Mouse (Mus musculus) myocyte (in vitro differentiated cells): ENCODE data around the gene Gm21969. TPM values are rescaled to one million over a fixed set of nuclear protein-coding genes. Genes with fewer than 3 reads are reported as not detected.

Experiments
- H3K27me3 ChIP-seq: one replicate; pipeline ENCODE4 v1.6.1; 2011; ENCODE audit not compliant: control insufficient read depth, insufficient read depth, insufficient read length
- H3K36me3 ChIP-seq: one replicate; pipeline ENCODE4 v1.6.1; 2011; ENCODE audit not compliant: control insufficient read depth, insufficient read depth
- H3K4me2 ChIP-seq: one replicate; pipeline ENCODE4 v1.6.1; 2011; ENCODE audit warnings: low read depth, control low read depth
- H3K4me3 ChIP-seq: one replicate; pipeline ENCODE4 v1.5.1; 2011; ENCODE audit warnings: mild to moderate bottlenecking, control low read depth, moderate library complexity
- H3K79me2 ChIP-seq: one replicate; pipeline ENCODE4 v1.6.1; 2011; ENCODE audit not compliant: control insufficient read depth, insufficient read depth
- H3ac ChIP-seq: one replicate; pipeline ENCODE4 v1.6.1; 2011; ENCODE audit not compliant: control insufficient read depth, insufficient read length
- CEBPB ChIP-seq: IDR thresholded peaks from 2 replicates; pipeline ENCODE4 v1.6.1; 2011; ENCODE audit warnings: mild to moderate bottlenecking, moderate library complexity; ENCODE audit not compliant: poor library complexity, insufficient read depth, severe bottlenecking
- E2F4 ChIP-seq: IDR thresholded peaks from one replicate; pipeline ENCODE4 v1.6.1; 2011; ENCODE audit warnings: mild to moderate bottlenecking, control low read depth, moderate library complexity; ENCODE audit not compliant: insufficient read depth
- MAX ChIP-seq: IDR thresholded peaks from one replicate; pipeline ENCODE4 v1.6.1; 2011; ENCODE audit warnings: low read depth, mild to moderate bottlenecking, control low read depth
- MYOD1 ChIP-seq, 3 experiments: IDR thresholded peaks; one replicate each; pipeline ENCODE4 v1.6.1; 2011; ENCODE audit warnings: control low read depth in 2 of 3, low read depth in 2 of 3, mild to moderate bottlenecking in 2 of 3, moderate library complexity in 1 of 3; ENCODE audit not compliant: insufficient read length in 2 of 3, control insufficient read depth in 1 of 3
- MYOG ChIP-seq, 3 experiments: IDR thresholded peaks; one replicate each; pipeline ENCODE4 v1.6.1; 2011; ENCODE audit warnings: control low read depth in 2 of 3, low read depth in 2 of 3, mild to moderate bottlenecking in 2 of 3; ENCODE audit not compliant: insufficient read length in 2 of 3, control insufficient read depth in 1 of 3, insufficient read depth in 1 of 3
- POLR2A ChIP-seq: IDR thresholded peaks from one replicate; pipeline ENCODE4 v1.6.1; 2011; ENCODE audit warnings: low read depth, mild to moderate bottlenecking, control low read depth, moderate library complexity; ENCODE audit not compliant: insufficient read length
- POLR2AphosphoS2 ChIP-seq: IDR thresholded peaks from one replicate; pipeline ENCODE4 v1.6.1; 2011; ENCODE audit warnings: low read depth, control low read depth; ENCODE audit not compliant: insufficient read length
- REST ChIP-seq: IDR thresholded peaks from one replicate; pipeline ENCODE4 v1.6.1; 2011; ENCODE audit warnings: mild to moderate bottlenecking, control low read depth, moderate library complexity; ENCODE audit not compliant: insufficient read depth, insufficient read length
- SRF ChIP-seq: IDR thresholded peaks from one replicate; pipeline ENCODE4 v1.6.1; 2011; ENCODE audit warnings: low read depth; ENCODE audit not compliant: control insufficient read depth, insufficient read length
- TCF12 ChIP-seq: IDR thresholded peaks from one replicate; pipeline ENCODE4 v1.6.1; 2011; ENCODE audit warnings: mild to moderate bottlenecking, control low read depth; ENCODE audit not compliant: poor library complexity, insufficient read depth, severe bottlenecking
- TCF3 ChIP-seq: IDR thresholded peaks from one replicate; pipeline ENCODE4 v1.6.1; 2011; ENCODE audit warnings: low read depth, control low read depth; ENCODE audit not compliant: insufficient read length
- USF1 ChIP-seq: IDR thresholded peaks from one replicate; pipeline ENCODE4 v1.6.1; 2011; ENCODE audit warnings: low read depth, mild to moderate bottlenecking, control low read depth, moderate library complexity
- polyA plus RNA-seq: library from polyadenylated mRNA; unstranded; fragments of >200 nt; fragmentation: generic; extraction: Trizol; gene quantifications from one replicate; pipeline ENCODE4 v1.2.1, GENCODE M21; 2012; ENCODE audit warnings: missing spikeins

Gm21969 gene
- polyA plus RNA-seq, 1 experiment: 0.06 TPM

- TF ChIP-seq CEBPB (no peak), USF1 (no peak), TCF3 (no peak), REST (no peak), MAX (no peak), MYOG (IDR thresholded peaks at IDR 0.05; ENCODE audit: control insufficient read depth in 1 of 3, insufficient read depth in 1 of 3, insufficient read length in 2 of 3, low read depth in 2 of 3) (no peak), POLR2A (no peak), POLR2AphosphoS2 (no peak), TCF12 (no peak), MYOD1 (IDR thresholded peaks at IDR 0.05; ENCODE audit: control insufficient read depth in 1 of 3, insufficient read length in 2 of 3, low read depth in 2 of 3) (no peak), SRF (no peak), E2F4 (no peak)
- Histone ChIP-seq H3ac (peak overlapping the region; percentile 12), H3K27me3 (no peaks in the 10 kb centered on the region), H3K36me3 (no peaks in the 10 kb centered on the region), H3K79me2 (peaks cover 59% of the 10 kb centered on the region), H3K4me3 (no peak overlapping the region), H3K4me2 (peak overlapping the region; percentile 93)
Observed at GRCm38 (mm10) chr4:139597286-139598284, 5.4 kb upstream of the Gm21969 start.

- H3ac ChIP-seq: peak overlapping the region; percentile 12
- no peak for TF ChIP-seq SRF
- no peak for TF ChIP-seq E2F4
- no peak for TF ChIP-seq TCF12
- TF ChIP-seq POLR2AphosphoS2: no peak
- TF ChIP-seq MYOG (IDR thresholded peaks at IDR 0.05; ENCODE audit: control insufficient read depth in 1 of 3, insufficient read depth in 1 of 3, insufficient read length in 2 of 3, low read depth in 2 of 3): no peak
- no peak for TF ChIP-seq CEBPB
- no peak for TF ChIP-seq USF1
- no peak for TF ChIP-seq TCF3
- no peak for TF ChIP-seq MYOD1 (IDR thresholded peaks at IDR 0.05; ENCODE audit: control insufficient read depth in 1 of 3, insufficient read length in 2 of 3, low read depth in 2 of 3)
- TF ChIP-seq POLR2A: no peak
- H3K4me3 ChIP-seq: peak overlapping the region; percentile 4
- H3K4me2 ChIP-seq: peak overlapping the region; percentile 93
- H3K36me3 ChIP-seq: no peaks in the 10 kb centered on the region
- H3K27me3 ChIP-seq: no peaks in the 10 kb centered on the region
- peaks cover 56% of the 10 kb centered on the region for H3K79me2 ChIP-seq
Observed at GRCm38 (mm10) chr4:139598356-139598755, 4.6 kb upstream of the Gm21969 start.

DNA sequence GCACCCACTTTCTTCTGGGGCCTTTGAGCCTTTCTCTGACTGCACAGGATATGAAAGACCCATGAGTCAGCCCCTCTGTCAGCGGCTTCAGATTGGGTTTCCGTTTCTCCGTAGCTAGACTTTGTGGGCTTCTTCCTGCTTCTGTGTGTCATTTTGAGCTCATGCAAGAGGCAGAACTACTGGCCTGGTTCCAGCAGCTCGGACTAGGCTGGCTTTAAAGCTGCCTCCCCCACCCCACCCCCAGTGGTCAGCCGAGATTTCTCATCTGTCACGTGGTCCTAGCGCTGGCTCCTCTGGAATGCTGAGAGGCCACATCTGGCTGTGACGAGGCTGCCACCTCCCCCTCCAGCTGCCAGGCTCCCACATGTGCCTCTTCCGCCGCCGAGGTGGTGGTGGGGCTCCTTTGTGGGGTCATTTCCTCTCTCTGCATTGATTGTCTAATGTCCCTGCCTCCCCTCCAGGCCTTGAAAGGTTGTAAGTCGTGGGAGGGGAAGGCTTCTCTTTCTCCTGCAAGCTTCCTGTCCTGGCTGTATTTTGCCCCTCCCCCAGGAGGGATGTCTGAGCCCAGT is 4.0 kb upstream of the Gm21969 start:
- H3K4me3 ChIP-seq: peak overlapping the region; percentile 4
- peaks cover 49% of the 10 kb centered on the region for H3K79me2 ChIP-seq
- H3K4me2 ChIP-seq: peak overlapping the region; percentile 93
- H3ac ChIP-seq: no peak overlapping the region
- no peaks in the 10 kb centered on the region for H3K27me3 ChIP-seq
- TF ChIP-seq SRF (no peak), USF1 (peak; percentile 87), CEBPB (0 out of 2 replicates have a peak, but pooled peaks have one; percentile 12), MAX (no peak), REST (no peak), POLR2A (no peak), POLR2AphosphoS2 (no peak), MYOD1 (IDR thresholded peaks at IDR 0.05; ENCODE audit: control insufficient read depth in 1 of 3, insufficient read length in 2 of 3, low read depth in 2 of 3) (peak in 2 of 3 experiments; percentile 73 to 79), TCF12 (no peak), E2F4 (no peak), TCF3 (peak; percentile 55), MYOG (IDR thresholded peaks at IDR 0.05; ENCODE audit: control insufficient read depth in 1 of 3, insufficient read depth in 1 of 3, insufficient read length in 2 of 3, low read depth in 2 of 3) (peak in 1 of 3 experiments; percentile 53)
- H3K36me3 ChIP-seq: no peaks in the 10 kb centered on the region

- Histone ChIP-seq H3K4me2 (peak overlapping the region; percentile 94), H3K36me3 (no peaks in the 10 kb centered on the region), H3K79me2 (peaks cover 23% of the 10 kb centered on the region), H3K4me3 (no peak overlapping the region), H3K27me3 (no peaks in the 10 kb centered on the region), H3ac (no peak overlapping the region)
- no peak for TF ChIP-seq MAX
- TF ChIP-seq E2F4: no peak
- TF ChIP-seq MYOD1 (IDR thresholded peaks at IDR 0.05; ENCODE audit: control insufficient read depth in 1 of 3, insufficient read length in 2 of 3, low read depth in 2 of 3): peak in 1 of 3 experiments; percentile 53
- TF ChIP-seq REST: no peak
- peak; percentile 48 for TF ChIP-seq POLR2A
- no peak for TF ChIP-seq USF1
- TF ChIP-seq MYOG (IDR thresholded peaks at IDR 0.05; ENCODE audit: control insufficient read depth in 1 of 3, insufficient read depth in 1 of 3, insufficient read length in 2 of 3, low read depth in 2 of 3): peak in 2 of 3 experiments; percentile 37 to 78
- TF ChIP-seq SRF: peak; percentile 11
Observed at GRCm38 (mm10) chr4:139601519-139602356, 1.2 kb upstream of the Gm21969 start.
